In the genomic region with DNA sequence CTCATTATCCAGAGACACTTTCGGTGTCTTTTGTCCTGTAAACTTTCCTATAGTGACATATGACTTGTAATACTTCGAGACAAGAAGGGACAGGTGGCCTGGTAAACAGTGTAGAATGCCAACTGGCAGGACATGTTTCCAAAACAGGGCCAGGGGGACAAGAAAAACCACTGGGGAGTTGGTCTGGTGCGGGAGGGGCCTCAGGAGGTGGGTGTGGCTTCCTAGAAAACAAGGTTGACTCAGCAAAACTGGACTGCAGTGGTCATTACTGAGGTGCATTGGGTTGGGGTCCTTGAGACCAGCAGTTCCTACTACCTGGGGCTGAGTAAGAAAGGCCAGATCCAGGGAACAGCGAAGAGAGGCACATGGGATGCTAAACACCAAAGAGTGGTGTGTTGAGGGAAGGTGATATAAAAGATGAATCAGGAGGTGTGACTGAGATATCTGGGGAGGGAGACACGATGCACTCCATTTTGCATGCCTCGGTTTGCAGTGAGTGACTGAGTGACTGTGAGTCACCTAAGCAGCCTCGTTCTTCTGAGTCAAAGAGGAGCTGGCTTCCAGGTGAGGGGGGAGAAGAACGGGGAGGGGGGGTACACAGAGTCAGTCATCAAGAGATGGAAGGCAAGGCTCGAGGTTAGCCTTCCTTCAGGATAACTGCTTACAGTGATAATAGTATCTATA, we compare ENCODE assay signal across 23 mouse cellular contexts. TPM values are rescaled to one million over a fixed set of nuclear protein-coding genes. Genes with fewer than 3 reads are reported as not detected.
A peak's percentile ranks its signal among the peaks of the same experiment; 100 is the strongest.
DNase-seq lines count a peak whose midpoint lies in the region; ATAC-seq and TF ChIP-seq lines count a peak whose summit lies in the region.
"Had no signal": no experiment of that assay in that cellular context is flagged by ENCODE, and none has a peak within 500 bp of the region (broad histone marks: within the 10 kb centered on the region; RNA-seq: fewer than 3 reads in every experiment).

No protein-coding gene starts in this region.

- 68% methylated on average over 9 of the region's 9 CpGs for WGBS in heart, embryonic 11.5 days (ENCODE audit: insufficient replicate concordance)
- WGBS in liver, embryonic 13.5 days (ENCODE audit: insufficient replicate concordance): 56% methylated on average over 9 of the region's 9 CpGs

- no peaks in the 10 kb centered on the region for H3K79me3 ChIP-seq in C2C12 (ENCODE audit: low read depth)

- no peaks in the 10 kb centered on the region for H3K36me3 ChIP-seq in heart, embryonic 11.5 days (ENCODE audit: control insufficient read depth, insufficient read depth, low read length)
- H3K36me3 ChIP-seq in C2C12 (ENCODE audit: control insufficient read depth, insufficient read depth): no peaks in the 10 kb centered on the region
- H3K36me3 ChIP-seq in liver, embryonic 13.5 days: no peaks in the 10 kb centered on the region
- H3K36me3 ChIP-seq: embryonic facial prominence, embryonic 13.5 days; forebrain, embryonic 15.5 days; hindbrain, embryonic 12.5 days; limb, embryonic 15.5 days; lung, embryonic 15.5 days; neural tube, embryonic 15.5 days had no signal

- peak; percentile 17 for DNase-seq in cerebellum, adult 9-11 months
- DNase-seq in cerebellum, adult 8-10 months: no peak
- DNase-seq in heart, adult 8-10 months (ENCODE audit: low spot score): no peak
- no peak for DNase-seq in liver, embryonic 13.5 days
- DNase-seq in adrenal gland, adult 2 months: no peak
- no peak for DNase-seq in left cerebral cortex, adult 2 months (ENCODE audit: extremely low spot score in 1 of 2, low spot score in 2 of 2)
- DNase-seq: cerebellum, postnatal 10 days; kidney, adult 8-10 months; kidney, postnatal 14 days; layer of hippocampus, postnatal 36 days; midbrain, embryonic 14.5 days; spleen, adult 18-20 months; thymus, adult 18-20 months; thymus, postnatal 4 days had no signal

- H3K27me3 ChIP-seq in heart, embryonic 11.5 days (ENCODE audit: control insufficient read depth, insufficient read depth, low read length): no peaks in the 10 kb centered on the region
- no peaks in the 10 kb centered on the region for H3K27me3 ChIP-seq in C2C12 (ENCODE audit: control insufficient read depth, insufficient read depth, insufficient read length)
- H3K27me3 ChIP-seq in liver, embryonic 13.5 days: no peaks in the 10 kb centered on the region
- H3K27me3 ChIP-seq: embryonic facial prominence, embryonic 13.5 days; forebrain, embryonic 15.5 days; hindbrain, embryonic 12.5 days; limb, embryonic 15.5 days; lung, embryonic 15.5 days; neural tube, embryonic 15.5 days had no signal

- no peaks in the 10 kb centered on the region for H3K79me2 ChIP-seq in C2C12 (ENCODE audit: control insufficient read depth, insufficient read depth)

- TF ChIP-seq CTCF in C2C12 (IDR thresholded peaks at IDR 0.05; ENCODE audit: control insufficient read depth, insufficient read depth, insufficient read length): no peak
- no peak for TF ChIP-seq CTCF in left cerebral cortex, adult 2 months (IDR thresholded peaks at IDR 0.05)

- H3K9ac ChIP-seq in heart, embryonic 11.5 days (ENCODE audit: low read depth, low read length): no peak overlapping the region
- H3K9ac ChIP-seq in liver, embryonic 13.5 days: no peak overlapping the region
- H3K9ac ChIP-seq: embryonic facial prominence, embryonic 13.5 days; forebrain, embryonic 15.5 days; hindbrain, embryonic 12.5 days; limb, embryonic 15.5 days; lung, embryonic 15.5 days; neural tube, embryonic 15.5 days had no signal

- no peak overlapping the region for H3K4me3 ChIP-seq in heart, embryonic 11.5 days (ENCODE audit: low read depth, low read length)
- H3K4me3 ChIP-seq in C2C12 (ENCODE audit: insufficient read depth, poor library complexity, severe bottlenecking): no peak overlapping the region
- H3K4me3 ChIP-seq in liver, embryonic 13.5 days (replicated peaks): no peak overlapping the region
- H3K4me3 ChIP-seq in left cerebral cortex, adult 2 months: no peak overlapping the region
- H3K4me3 ChIP-seq: embryonic facial prominence, embryonic 13.5 days; forebrain, embryonic 15.5 days; hindbrain, embryonic 12.5 days; layer of hippocampus, adult 2 months; limb, embryonic 15.5 days; lung, embryonic 15.5 days; neural tube, embryonic 15.5 days had no signal

- 0 out of 2 replicates have a peak overlapping the region, but pooled peaks have one; percentile 9 for H3K4me2 ChIP-seq in heart, embryonic 11.5 days
- no peak overlapping the region for H3K4me2 ChIP-seq in liver, embryonic 13.5 days
- H3K4me2 ChIP-seq: embryonic facial prominence, embryonic 13.5 days; forebrain, embryonic 15.5 days; hindbrain, embryonic 12.5 days; limb, embryonic 15.5 days; lung, embryonic 15.5 days; neural tube, embryonic 15.5 days had no signal

- intact Hi-C loops in left cerebral cortex, adult 2 months (cut with DNase I): no loop called here

- 0 out of 2 replicates have a peak overlapping the region, but pooled peaks have one; percentile 42 for H3K27ac ChIP-seq in heart, embryonic 11.5 days (ENCODE audit: low read depth, low read length)
- H3K27ac ChIP-seq in liver, embryonic 13.5 days: no peak overlapping the region
- H3K27ac ChIP-seq in left cerebral cortex, adult 2 months: no peak overlapping the region
- H3K27ac ChIP-seq: embryonic facial prominence, embryonic 13.5 days; forebrain, embryonic 15.5 days; hindbrain, embryonic 12.5 days; limb, embryonic 15.5 days; lung, embryonic 15.5 days; neural tube, embryonic 15.5 days had no signal

- peak; percentile 74 for ATAC-seq in heart, embryonic 11.5 days (replicated peaks; ENCODE audit: insufficient number of reproducible peaks, low FRiP score, low TSS enrichment)
- ATAC-seq in liver, embryonic 13.5 days (ENCODE audit: low read depth): peak; percentile 29; the same call in 1 of the 2 replicates
- ATAC-seq: forebrain, embryonic 15.5 days had no signal

- no peaks in the 10 kb centered on the region for H3K9me3 ChIP-seq in heart, embryonic 11.5 days (replicated peaks; ENCODE audit: control insufficient read depth, low read length)
- H3K9me3 ChIP-seq in liver, embryonic 13.5 days (replicated peaks): no peaks in the 10 kb centered on the region
- H3K9me3 ChIP-seq: embryonic facial prominence, embryonic 13.5 days; forebrain, embryonic 15.5 days; hindbrain, embryonic 12.5 days; limb, embryonic 15.5 days; lung, embryonic 15.5 days; neural tube, embryonic 15.5 days had no signal

- H3K4me1 ChIP-seq in heart, embryonic 11.5 days (ENCODE audit: control insufficient read depth, insufficient read depth, low read length): peaks cover 3% of the 10 kb centered on the region; the same call in 1 of the 2 replicates
- H3K4me1 ChIP-seq in liver, embryonic 13.5 days (replicated peaks): peaks cover 9% of the 10 kb centered on the region
- H3K4me1 ChIP-seq: embryonic facial prominence, embryonic 13.5 days; forebrain, embryonic 15.5 days; limb, embryonic 15.5 days; lung, embryonic 15.5 days; neural tube, embryonic 15.5 days had no signal

- H3ac ChIP-seq in C2C12 (ENCODE audit: control insufficient read depth, insufficient read length, low read depth): no peak overlapping the region

TF ChIP-seq in C2C12, 6 proteins besides CTCF, POLR2A, EP300 and RAD21:
- TF ChIP-seq MYOD1 (IDR thresholded peaks at IDR 0.05; ENCODE audit: control insufficient read depth, insufficient read length, low read depth): peak; percentile 26
- TF ChIP-seq MAX (IDR thresholded peaks at IDR 0.05): no peak

RNA-seq across cellular contexts. Expression of a gene that starts 13.9 kb away (rescaled TPM):
- 3.8 and 4.4 TPM in 2 replicates for polyA plus RNA-seq in heart, embryonic 11.5 days (2014; fragmentation: Nextera tagmentation; extraction: Ambion mirVana)
- 1 to 10 TPM; 2.7 to 4.1 (median 3.2) TPM for total RNA-seq in heart, adult 8-10 months (2022)
- polyA plus RNA-seq in C2C12 (2012; fragmentation: generic; extraction: Trizol): 5.6 TPM
- 16.4 and 24.3 TPM in 2 replicates for polyA plus RNA-seq in liver, embryonic 13.5 days (2015; fragmentation: Nextera tagmentation; extraction: Ambion mirVana)
- total RNA-seq in adrenal gland, adult 2 months (2021): 10 to 100 TPM; 63.3 to 87.7 TPM
- polyA plus RNA-seq in adrenal gland, adult 2 months (2012; rRNA removed): 29.3 and 34.2 TPM in 2 replicates
- 10 to 100 TPM; 73.5 to 89.4 TPM for total RNA-seq in left cerebral cortex, adult 2 months (2021)
